Mouse (Mus musculus): Measurements from ENCODE around the gene Adcy6. TPM values are rescaled to one million over a fixed set of nuclear protein-coding genes. Genes with fewer than 3 reads are reported as not detected.
A peak's percentile ranks its signal among the peaks of the same experiment; 100 is the strongest.

Gene Adcy6
- polyA plus RNA-seq, 1 experiment, result 15.0 TPM

DNA sequence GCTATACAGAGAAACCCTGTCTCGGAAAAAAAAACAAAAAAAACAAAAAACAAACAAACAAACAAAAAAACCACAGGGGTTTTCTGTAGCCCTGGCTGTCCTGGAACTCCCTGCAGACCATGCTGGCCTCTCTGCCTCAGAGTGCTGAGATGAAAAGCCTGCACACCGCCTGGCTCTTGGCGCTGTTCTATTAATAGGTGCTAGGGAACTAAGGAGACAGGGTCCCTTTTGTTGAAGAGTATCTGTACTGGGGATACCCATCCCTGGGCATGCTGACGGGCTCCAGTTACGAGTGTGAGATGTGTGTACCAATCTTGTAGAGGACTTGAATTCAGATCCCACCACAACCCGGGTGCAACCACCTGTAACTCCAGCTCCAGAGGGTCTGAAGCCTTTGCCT is 5.9 kb upstream of the Adcy6 start:
- Histone ChIP-seq H3K27ac (ENCODE audit: control insufficient read depth, insufficient read depth, low read depth, low read length) (no peak overlapping the region), H3K36me3 (ENCODE audit: control insufficient read depth, insufficient read depth, low read length) (no peaks in the 10 kb centered on the region), H3K27me3 (ENCODE audit: control insufficient read depth, insufficient read depth, low read length) (no peaks in the 10 kb centered on the region), H3K4me3 (ENCODE audit: control insufficient read depth, low read depth, low read length) (no peak overlapping the region), H3K4me1 (ENCODE audit: control insufficient read depth, insufficient read depth, low read length) (peaks cover 4% of the 10 kb centered on the region)
- TF ChIP-seq CTCF (IDR thresholded peaks at IDR 0.05; ENCODE audit: control insufficient read depth, insufficient read depth, insufficient replicate concordance, low read depth, low read length), result no peak
- TF ChIP-seq POLR2A (IDR thresholded peaks at IDR 0.05; ENCODE audit: control insufficient read depth, low read depth, low read length), result no peak

DNA sequence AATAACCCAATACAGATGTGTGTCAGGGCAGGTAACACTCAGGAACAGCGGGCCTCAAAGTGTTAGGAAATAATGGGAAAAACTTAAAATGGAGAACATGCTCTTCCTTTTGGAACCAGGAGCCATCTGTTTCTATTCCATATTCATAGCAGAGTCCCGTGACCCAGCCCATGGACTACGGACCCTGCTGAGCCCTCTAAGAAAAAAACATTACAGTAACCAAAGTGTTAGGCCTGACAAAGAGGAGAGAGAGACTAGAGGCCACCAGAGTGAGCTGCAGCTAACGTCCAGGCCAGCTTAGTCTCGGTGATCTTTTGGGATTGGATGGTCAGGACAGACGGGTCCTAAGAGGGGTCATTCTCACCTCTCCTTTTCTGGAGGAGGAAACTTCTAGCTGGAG is 5.1 kb upstream of the Adcy6 start:
- H3K36me3 ChIP-seq (ENCODE audit: control insufficient read depth, insufficient read depth, low read length), result no peaks in the 10 kb centered on the region
- H3K4me1 ChIP-seq (ENCODE audit: control insufficient read depth, insufficient read depth, low read length), result peaks cover 4% of the 10 kb centered on the region
- no peak overlapping the region for H3K4me3 ChIP-seq (ENCODE audit: control insufficient read depth, low read depth, low read length)
- no peak overlapping the region for H3K27ac ChIP-seq (ENCODE audit: control insufficient read depth, insufficient read depth, low read depth, low read length)
- TF ChIP-seq CTCF (IDR thresholded peaks at IDR 0.05; ENCODE audit: control insufficient read depth, insufficient read depth, insufficient replicate concordance, low read depth, low read length), result no peak
- TF ChIP-seq POLR2A (IDR thresholded peaks at IDR 0.05; ENCODE audit: control insufficient read depth, low read depth, low read length), result no peak
- no peaks in the 10 kb centered on the region; the same call in 1 of the 2 replicates for H3K27me3 ChIP-seq (ENCODE audit: control insufficient read depth, insufficient read depth, low read length)

DNA sequence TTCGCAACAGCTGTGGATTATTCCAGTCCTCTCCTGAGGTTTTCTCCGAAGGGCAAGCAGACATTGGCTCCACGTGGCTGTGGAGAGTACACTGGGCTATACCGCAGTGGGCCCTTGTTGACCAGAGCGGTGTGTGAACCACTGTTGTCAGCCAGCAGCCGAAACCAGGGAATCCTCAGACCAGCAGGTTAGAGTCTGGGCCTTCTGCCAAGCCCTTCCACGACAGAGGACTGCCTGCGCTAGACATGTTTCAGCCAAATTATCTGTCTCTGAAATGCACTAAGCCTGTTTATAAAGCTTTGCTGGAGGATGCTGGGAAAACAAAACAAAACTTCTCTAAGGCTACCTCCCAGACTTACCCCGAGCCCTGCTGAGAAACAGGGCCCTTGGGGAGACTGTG is 4.7 kb upstream of the Adcy6 start:
- no peaks in the 10 kb centered on the region; the same call in 1 of the 2 replicates for H3K27me3 ChIP-seq (ENCODE audit: control insufficient read depth, insufficient read depth, low read length)
- H3K36me3 ChIP-seq (ENCODE audit: control insufficient read depth, insufficient read depth, low read length), result no peaks in the 10 kb centered on the region
- TF ChIP-seq POLR2A (IDR thresholded peaks at IDR 0.05; ENCODE audit: control insufficient read depth, low read depth, low read length) (no peak), CTCF (IDR thresholded peaks at IDR 0.05; ENCODE audit: control insufficient read depth, insufficient read depth, insufficient replicate concordance, low read depth, low read length) (no peak)
- no peak overlapping the region for H3K27ac ChIP-seq (ENCODE audit: control insufficient read depth, insufficient read depth, low read depth, low read length)
- no peak overlapping the region for H3K4me3 ChIP-seq (ENCODE audit: control insufficient read depth, low read depth, low read length)
- H3K4me1 ChIP-seq (ENCODE audit: control insufficient read depth, insufficient read depth, low read length), result peaks cover 6% of the 10 kb centered on the region

DNA sequence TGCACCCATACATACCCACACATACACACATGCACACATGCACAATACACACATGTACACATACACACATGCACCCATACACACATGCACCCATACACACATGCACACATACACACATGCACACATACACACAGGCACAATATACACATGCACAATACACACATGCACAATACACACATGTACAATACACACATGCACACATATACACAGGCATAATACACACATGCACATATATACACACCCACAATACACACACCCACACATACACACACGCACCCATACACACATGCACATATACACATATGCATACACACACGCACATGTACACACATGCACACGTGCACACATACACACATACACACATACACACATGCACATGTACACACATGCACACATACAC is 2.4 kb upstream of the Adcy6 start:
- TF ChIP-seq POLR2A (IDR thresholded peaks at IDR 0.05; ENCODE audit: control insufficient read depth, low read depth, low read length) (no peak), CTCF (IDR thresholded peaks at IDR 0.05; ENCODE audit: control insufficient read depth, insufficient read depth, insufficient replicate concordance, low read depth, low read length) (no peak)
- H3K4me3 ChIP-seq (ENCODE audit: control insufficient read depth, low read depth, low read length), result no peak overlapping the region
- H3K36me3 ChIP-seq (ENCODE audit: control insufficient read depth, insufficient read depth, low read length), result no peaks in the 10 kb centered on the region
- H3K27me3 ChIP-seq (ENCODE audit: control insufficient read depth, insufficient read depth, low read length), result no peaks in the 10 kb centered on the region; the same call in 1 of the 2 replicates
- peaks cover 14% of the 10 kb centered on the region for H3K4me1 ChIP-seq (ENCODE audit: control insufficient read depth, insufficient read depth, low read length)
- H3K27ac ChIP-seq (ENCODE audit: control insufficient read depth, insufficient read depth, low read depth, low read length), result no peak overlapping the region

DNA sequence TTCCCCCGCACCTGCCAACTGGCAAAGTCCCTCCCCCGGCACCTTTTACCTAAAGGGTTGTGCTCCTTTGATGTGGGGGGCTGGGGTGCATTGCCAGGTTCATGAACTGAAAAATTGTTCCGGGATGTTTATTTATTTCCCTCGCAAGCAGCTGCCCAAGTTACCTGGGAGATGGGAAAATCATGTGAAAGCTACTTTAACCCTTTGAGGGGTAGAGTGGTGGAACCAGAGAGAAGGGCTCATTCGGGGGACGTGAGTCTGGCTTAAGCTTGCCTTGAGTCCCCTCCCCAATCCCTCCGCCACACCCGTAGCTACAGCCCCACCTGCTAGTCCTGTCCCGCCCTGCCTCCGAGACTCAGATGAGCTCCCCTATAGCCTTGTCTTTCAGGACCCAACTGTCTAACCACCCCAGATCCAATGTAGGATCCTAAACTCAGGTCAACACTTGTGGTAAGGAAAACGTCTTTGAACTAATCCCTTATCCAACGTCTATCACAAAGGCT is 306 bp upstream of the Adcy6 start:
- TF ChIP-seq CTCF (IDR thresholded peaks at IDR 0.05; ENCODE audit: control insufficient read depth, insufficient read depth, insufficient replicate concordance, low read depth, low read length), result no peak
- no peak for TF ChIP-seq POLR2A (IDR thresholded peaks at IDR 0.05; ENCODE audit: control insufficient read depth, low read depth, low read length)
- no peaks in the 10 kb centered on the region; the same call in 1 of the 2 replicates for H3K27me3 ChIP-seq (ENCODE audit: control insufficient read depth, insufficient read depth, low read length)
- H3K4me3 ChIP-seq (ENCODE audit: control insufficient read depth, low read depth, low read length), result no peak overlapping the region; the same call in 1 of the 2 replicates
- H3K27ac ChIP-seq (ENCODE audit: control insufficient read depth, insufficient read depth, low read depth, low read length), result no peak overlapping the region
- H3K4me1 ChIP-seq (ENCODE audit: control insufficient read depth, insufficient read depth, low read length), result peaks cover 10% of the 10 kb centered on the region
- no peaks in the 10 kb centered on the region for H3K36me3 ChIP-seq (ENCODE audit: control insufficient read depth, insufficient read depth, low read length)

DNA sequence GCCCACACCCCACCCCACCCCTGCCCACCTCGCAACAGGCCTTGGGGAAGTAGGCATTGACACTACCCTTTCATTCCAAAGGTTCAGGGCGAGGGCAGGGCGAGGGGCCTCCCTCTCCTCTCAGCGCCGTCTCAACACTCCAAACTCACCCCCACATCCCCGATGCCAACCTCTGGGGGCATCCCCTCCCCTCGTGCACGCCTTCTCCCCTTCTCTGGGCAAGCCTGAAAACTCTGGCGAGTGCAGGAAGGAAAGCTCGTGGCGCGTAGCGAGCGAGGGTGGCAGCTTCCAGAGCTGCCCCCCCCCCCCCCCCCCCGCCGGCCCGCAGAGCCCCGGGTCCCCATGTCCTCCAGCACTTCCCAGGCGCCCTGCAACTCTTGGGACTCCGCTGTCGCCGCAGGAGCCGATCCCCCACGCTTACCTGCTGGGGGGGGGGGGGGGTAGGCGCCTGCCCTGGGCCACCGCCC is 1.1 kb downstream of the Adcy6 start:
- peaks cover 10% of the 10 kb centered on the region for H3K4me1 ChIP-seq (ENCODE audit: control insufficient read depth, insufficient read depth, low read length)
- H3K27ac ChIP-seq (ENCODE audit: control insufficient read depth, insufficient read depth, low read depth, low read length), result no peak overlapping the region
- TF ChIP-seq POLR2A (IDR thresholded peaks at IDR 0.05; ENCODE audit: control insufficient read depth, low read depth, low read length), result no peak
- TF ChIP-seq CTCF (IDR thresholded peaks at IDR 0.05; ENCODE audit: control insufficient read depth, insufficient read depth, insufficient replicate concordance, low read depth, low read length), result no peak
- H3K36me3 ChIP-seq (ENCODE audit: control insufficient read depth, insufficient read depth, low read length), result no peaks in the 10 kb centered on the region
- H3K4me3 ChIP-seq (ENCODE audit: control insufficient read depth, low read depth, low read length), result peak overlapping the region; percentile 53
- no peaks in the 10 kb centered on the region; the same call in 1 of the 2 replicates for H3K27me3 ChIP-seq (ENCODE audit: control insufficient read depth, insufficient read depth, low read length)

DNA sequence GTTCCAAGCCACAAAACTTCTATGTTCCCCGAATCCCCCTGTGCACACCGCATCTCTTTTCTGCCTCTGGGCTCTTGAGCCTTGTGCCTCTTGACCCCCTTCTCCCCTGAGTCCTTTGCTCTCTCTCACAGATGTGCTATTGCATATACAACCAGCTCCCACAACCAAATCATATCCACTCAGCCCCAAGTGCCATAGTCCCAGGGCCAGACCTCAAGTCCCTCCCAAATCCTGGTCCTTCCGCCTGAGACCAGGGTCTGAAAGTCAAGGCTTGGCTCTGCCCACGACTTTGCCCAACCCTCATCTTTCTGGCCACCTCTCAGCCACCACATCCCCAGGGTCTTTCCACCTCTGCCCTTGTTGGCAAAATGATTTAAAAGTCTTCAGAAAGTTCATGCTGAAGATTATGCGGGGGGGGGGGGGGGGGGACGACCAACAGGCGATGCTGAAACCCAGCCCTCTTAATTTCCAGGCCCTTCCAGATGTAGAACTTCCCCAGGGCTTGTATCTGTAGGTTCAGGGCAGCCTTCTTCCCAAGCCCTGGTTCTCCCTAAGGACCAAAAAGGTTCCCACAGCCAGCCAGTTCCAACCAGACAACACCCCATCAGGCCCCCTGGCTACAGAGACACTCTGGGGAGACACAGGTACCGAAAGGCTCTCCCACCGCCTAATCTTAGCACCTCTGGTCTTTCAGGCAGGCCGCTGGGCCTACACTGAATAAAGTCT is 1.7 kb downstream of the Adcy6 start:
- Histone ChIP-seq H3K4me1 (ENCODE audit: control insufficient read depth, insufficient read depth, low read length) (peaks cover 10% of the 10 kb centered on the region), H3K27ac (ENCODE audit: control insufficient read depth, insufficient read depth, low read depth, low read length) (no peak overlapping the region; the same call in 1 of the 2 replicates), H3K4me3 (ENCODE audit: control insufficient read depth, low read depth, low read length) (peak overlapping the region; percentile 53), H3K27me3 (ENCODE audit: control insufficient read depth, insufficient read depth, low read length) (no peaks in the 10 kb centered on the region; the same call in 1 of the 2 replicates), H3K36me3 (ENCODE audit: control insufficient read depth, insufficient read depth, low read length) (no peaks in the 10 kb centered on the region)
- no peak for TF ChIP-seq CTCF (IDR thresholded peaks at IDR 0.05; ENCODE audit: control insufficient read depth, insufficient read depth, insufficient replicate concordance, low read depth, low read length)
- no peak for TF ChIP-seq POLR2A (IDR thresholded peaks at IDR 0.05; ENCODE audit: control insufficient read depth, low read depth, low read length)

Measured in testis, adult 2 months (tissue).